Mouse (Mus musculus) testis, postnatal 10 days (tissue): ENCODE results near the gene Sft2d2.

Experiments
- DNase-seq: peaks from one replicate; pipeline ENCODE4 v3.0.0; 2021; ENCODE audit warnings: low spot score

The Sft2d2 gene

GRCm38 (mm10) chr1:165193880-165194661 lies at the start of gene Sft2d2:
Sft2d2 (minus strand) TSS chr1:165194438.
- peak; percentile 95 for DNase-seq

GRCm38 (mm10) chr1:165236321-165237298 lies 42.4 kb upstream of the Sft2d2 start, which contains the start of gene Tiprl:
Tiprl (minus strand) TSS chr1:165236996.
- DNase-seq = peak; percentile 98

GRCm38 (mm10) chr1:165235846-165236245 lies 41.6 kb upstream of the Sft2d2 start:
- DNase-seq = no peak

GRCm38 (mm10) chr1:165233806-165234205 lies 39.6 kb upstream of the Sft2d2 start:
- no peak for DNase-seq

GRCm38 (mm10) chr1:165230691-165231090 lies 36.5 kb upstream of the Sft2d2 start:
- DNase-seq = peak; percentile 22

- peak; percentile 5 for DNase-seq
Measured at GRCm38 (mm10) chr1:165229577-165229976, 35.3 kb upstream of the Sft2d2 start.

GRCm38 (mm10) chr1:165217023-165217589 lies 22.9 kb upstream of the Sft2d2 start:
- no peak for DNase-seq

- DNase-seq = no peak
Measured at GRCm38 (mm10) chr1:165215831-165216230, 21.6 kb upstream of the Sft2d2 start.

GRCm38 (mm10) chr1:165205591-165205990 lies 11.4 kb upstream of the Sft2d2 start:
- DNase-seq = no peak

- DNase-seq = no peak
Measured at GRCm38 (mm10) chr1:165203488-165204035, 9.3 kb upstream of the Sft2d2 start.

- no peak for DNase-seq
Measured at GRCm38 (mm10) chr1:165201445-165202012, 7.3 kb upstream of the Sft2d2 start.

GRCm38 (mm10) chr1:165200748-165201147 lies 6.5 kb upstream of the Sft2d2 start:
- no peak for DNase-seq

- no peak for DNase-seq
Measured at GRCm38 (mm10) chr1:165199639-165200038, 5.4 kb upstream of the Sft2d2 start.

GRCm38 (mm10) chr1:165198951-165199350 lies 4.7 kb upstream of the Sft2d2 start:
- no peak for DNase-seq

GRCm38 (mm10) chr1:165197875-165198274 lies 3.6 kb upstream of the Sft2d2 start:
- DNase-seq = no peak

GRCm38 (mm10) chr1:165195396-165195960 lies 1.2 kb upstream of the Sft2d2 start:
- DNase-seq = no peak

- DNase-seq = no peak
Measured at GRCm38 (mm10) chr1:165194662-165195013, 400 bp upstream of the Sft2d2 start.

GRCm38 (mm10) chr1:165193426-165193825 lies 812 bp downstream of the Sft2d2 start:
- DNase-seq = no peak

- no peak for DNase-seq
Measured at GRCm38 (mm10) chr1:165192714-165193264, 1.4 kb downstream of the Sft2d2 start.

GRCm38 (mm10) chr1:165192102-165192501 lies 2.1 kb downstream of the Sft2d2 start:
- DNase-seq = peak; percentile 13

GRCm38 (mm10) chr1:165191611-165192010 lies 2.6 kb downstream of the Sft2d2 start:
- peak; percentile 14 for DNase-seq
